Mouse (Mus musculus) cerebellum, adult 9-11 months (tissue): Measurements from ENCODE around the gene Endov.
A peak's percentile ranks its signal among the peaks of the same experiment; 100 is the strongest.

ENCODE experiments used
- DNase-seq: peaks from one replicate; pipeline ENCODE4 v3.0.0; 2022

Gene Endov

GRCm38 (mm10) chr11:119547183-119547921, 56.2 kb downstream of the Endov start, which contains the start of gene Nptx1:
Gene Nptx1 (minus strand): TSS chr11:119547753.
- peak; percentile 88 for DNase-seq

GRCm38 (mm10) chr11:119547951-119548591, 56.9 kb downstream of the Endov start:
- DNase-seq = peak; percentile 79

- DNase-seq = peak; percentile 66
These were observed 57.7 kb downstream of the Endov start for GRCm38 (mm10) chr11:119548741-119549370.

DNA sequence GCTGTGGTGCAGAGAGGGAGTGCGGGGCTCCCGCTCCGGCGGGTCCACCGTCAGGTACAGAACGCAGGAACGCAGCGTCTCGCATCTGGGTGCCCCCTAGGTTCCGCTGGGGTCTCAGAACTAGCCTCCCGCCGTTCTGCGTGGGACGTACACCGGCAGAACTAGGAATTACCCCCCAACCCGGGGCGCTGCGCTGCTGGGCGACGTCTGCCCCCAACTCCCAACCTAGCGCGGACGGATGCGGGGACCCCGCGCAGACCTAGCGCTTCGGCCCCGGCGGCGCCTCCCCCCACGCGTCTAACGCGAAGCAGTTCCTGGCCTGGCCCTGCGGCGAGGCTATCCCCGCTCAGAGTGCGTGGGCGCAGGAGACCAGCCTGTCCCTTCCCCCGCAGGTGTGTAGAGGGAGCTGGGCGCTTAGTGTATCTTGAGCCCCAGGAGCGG, 58.2 kb downstream of the Endov start:
- DNase-seq = peak; percentile 72

DNA sequence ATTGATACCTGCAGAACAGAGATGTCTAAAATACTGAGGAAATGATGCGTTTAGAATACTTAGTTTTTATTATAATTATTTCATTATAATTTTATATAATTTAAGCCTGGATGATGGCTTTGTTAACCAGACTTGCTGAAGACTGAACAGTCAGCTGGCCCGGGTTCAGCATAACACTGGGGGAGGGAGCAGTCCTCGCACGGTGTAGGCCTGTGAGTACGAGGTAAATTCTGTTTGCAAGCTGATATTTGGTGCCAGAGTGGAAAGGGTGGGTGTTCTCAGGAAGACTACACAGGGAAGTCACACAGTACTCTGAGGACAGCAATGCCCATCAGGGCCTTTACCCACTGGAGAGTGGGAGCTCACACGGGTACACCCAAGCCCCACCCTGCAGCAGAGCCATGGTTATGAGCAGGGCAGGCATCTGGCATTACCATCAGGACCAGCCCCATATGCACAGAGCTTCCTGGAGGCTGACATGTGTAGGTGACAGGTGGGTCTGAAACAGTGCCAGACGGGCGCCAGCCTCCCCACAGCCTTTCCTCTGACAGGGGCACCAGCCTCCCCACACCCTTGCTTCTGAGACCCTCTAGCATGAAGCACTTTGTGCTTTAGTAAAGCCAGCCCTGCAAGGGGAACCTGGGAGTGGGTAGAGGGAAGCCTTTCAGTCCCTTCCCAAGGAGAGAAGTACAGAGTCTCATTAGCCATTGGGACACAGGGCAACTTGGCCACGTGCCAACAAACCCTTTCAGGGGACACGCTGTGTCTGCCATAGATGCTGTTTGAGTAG, 59.6 kb downstream of the Endov start:
- DNase-seq = peak; percentile 78

DNA sequence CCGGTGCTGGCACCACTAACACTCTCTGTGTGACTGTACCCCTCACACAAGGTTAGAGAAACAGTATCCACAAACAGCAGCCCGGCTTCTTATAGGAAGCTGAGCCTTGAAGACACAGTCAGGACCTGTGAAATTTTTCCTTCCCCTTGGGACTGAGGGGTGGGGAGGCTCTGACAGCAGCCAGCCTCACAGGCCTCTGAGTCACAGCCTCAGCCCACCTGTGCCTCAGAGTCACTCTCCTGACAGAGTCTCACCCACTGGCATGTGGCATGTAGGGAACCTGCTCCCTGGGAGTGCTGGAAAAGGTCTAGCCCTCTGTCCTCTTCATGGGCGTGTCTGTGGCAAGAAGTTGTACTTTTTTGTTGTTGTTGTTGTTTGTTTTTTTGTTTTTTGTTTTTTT, 60.3 kb downstream of the Endov start:
- no peak for DNase-seq

DNA sequence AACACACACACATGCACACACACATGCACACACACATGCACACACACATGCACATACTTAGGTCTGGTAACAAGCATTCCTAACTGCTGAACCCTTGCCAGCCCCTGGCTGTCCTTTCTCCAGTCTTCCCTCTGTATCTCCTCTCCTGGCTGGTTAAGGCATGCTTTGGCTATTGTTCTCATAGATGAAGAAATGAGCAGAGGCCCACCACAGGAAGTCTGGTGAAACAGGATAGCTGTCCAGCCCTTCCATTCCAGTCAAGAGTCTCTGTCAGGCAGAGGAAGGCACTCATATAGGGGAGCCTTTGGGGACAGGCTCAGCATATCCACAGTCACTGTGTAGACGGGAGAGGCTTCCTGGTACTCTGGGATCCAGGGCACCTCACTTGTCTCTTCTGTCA, 61.2 kb downstream of the Endov start:
- DNase-seq = no peak

GRCm38 (mm10) chr11:119552902-119553802, 62.0 kb downstream of the Endov start:
- peak; percentile 25 for DNase-seq

DNA sequence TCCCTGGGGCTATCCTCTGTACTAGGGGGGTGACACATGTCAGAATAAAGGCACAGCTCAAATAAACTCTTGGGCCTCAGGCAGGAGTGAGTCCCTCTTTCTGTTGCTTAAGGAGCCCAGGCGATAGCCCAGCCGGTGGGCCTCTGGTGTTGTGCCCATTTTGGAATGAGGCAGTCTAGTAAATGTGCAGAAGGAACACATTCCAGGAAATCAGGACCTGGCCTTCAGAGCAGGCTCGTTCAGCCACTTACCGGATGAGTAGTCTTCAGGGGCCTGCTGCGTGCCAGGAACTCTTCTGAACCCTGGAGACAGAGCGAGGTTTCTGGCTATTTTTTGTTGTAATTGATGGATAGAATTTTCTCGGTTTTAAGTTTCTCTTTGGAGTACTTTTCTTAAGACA, 63.6 kb downstream of the Endov start:
- DNase-seq = peak; percentile 10

- DNase-seq = peak; percentile 14
These were observed 64.0 kb downstream of the Endov start for GRCm38 (mm10) chr11:119555170-119555569.

GRCm38 (mm10) chr11:119557940-119558869, 67.1 kb downstream of the Endov start:
- peak; percentile 17 for DNase-seq

DNA sequence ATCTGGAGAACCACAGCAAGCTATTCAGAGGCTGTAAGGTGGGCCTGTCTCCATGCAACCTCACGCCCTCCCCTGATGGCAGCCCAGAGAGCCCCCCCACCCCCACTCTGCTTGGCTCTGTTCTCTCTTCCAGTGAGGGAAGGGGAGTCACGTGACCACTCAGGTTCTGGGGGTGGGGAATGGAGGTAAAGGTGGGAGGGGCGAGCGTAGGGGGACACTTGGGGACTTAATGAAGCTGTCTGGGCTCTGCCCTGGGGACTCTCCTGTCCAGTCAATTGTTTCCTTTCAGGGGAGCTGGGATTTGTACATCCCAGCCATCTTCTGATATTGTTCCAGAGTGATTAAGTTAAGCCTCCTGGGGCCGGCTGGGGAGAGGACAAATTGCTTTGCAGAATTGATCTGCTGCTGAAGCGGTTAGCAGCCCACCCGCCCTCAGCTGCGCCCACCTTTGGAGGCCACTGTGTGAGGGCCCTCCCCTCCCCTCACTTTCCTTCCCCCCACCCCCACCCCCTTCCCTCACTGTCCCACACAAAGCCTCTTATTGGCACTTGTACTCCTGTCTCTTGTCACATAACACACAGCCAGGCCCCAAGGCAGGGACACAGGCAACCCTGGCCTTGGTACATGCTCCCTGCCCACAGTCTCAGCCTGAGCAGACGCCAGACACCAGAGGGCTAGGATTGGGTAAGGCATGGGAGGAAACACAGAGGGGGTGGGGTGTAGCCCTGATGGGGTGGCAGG, 67.9 kb downstream of the Endov start:
- DNase-seq = no peak
